Mouse (Mus musculus): ENCODE results near the gene Gm9958.

DNA sequence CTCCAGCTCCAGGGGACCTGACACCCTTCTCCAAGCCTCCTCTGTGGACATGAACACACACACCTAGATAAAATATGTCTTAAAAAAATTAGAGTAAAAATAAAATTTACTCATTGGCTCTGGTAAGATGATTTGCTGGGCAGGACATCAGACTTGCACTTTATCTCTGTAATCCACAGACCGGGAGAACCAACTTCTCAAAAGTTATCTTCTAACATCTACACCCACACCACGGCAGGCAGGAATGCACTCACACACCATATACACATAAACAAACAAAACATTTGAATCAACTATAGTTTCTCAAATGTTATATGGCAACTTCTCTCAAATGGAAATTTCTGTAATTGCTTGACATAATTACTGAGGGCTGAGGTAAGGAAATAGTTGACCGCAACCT is 20.1 kb upstream of the Gm9958 start:
- TF ChIP-seq CTCF (IDR thresholded peaks at IDR 0.05; ENCODE audit: low read depth, low read length): no peak
- no peak for TF ChIP-seq POLR2A (IDR thresholded peaks at IDR 0.05; ENCODE audit: extremely low read depth, insufficient read depth, low read length)

Data from liver, adult 2 months (tissue).